ENCODE assay signal across 12 mouse cellular contexts in the genomic region with DNA sequence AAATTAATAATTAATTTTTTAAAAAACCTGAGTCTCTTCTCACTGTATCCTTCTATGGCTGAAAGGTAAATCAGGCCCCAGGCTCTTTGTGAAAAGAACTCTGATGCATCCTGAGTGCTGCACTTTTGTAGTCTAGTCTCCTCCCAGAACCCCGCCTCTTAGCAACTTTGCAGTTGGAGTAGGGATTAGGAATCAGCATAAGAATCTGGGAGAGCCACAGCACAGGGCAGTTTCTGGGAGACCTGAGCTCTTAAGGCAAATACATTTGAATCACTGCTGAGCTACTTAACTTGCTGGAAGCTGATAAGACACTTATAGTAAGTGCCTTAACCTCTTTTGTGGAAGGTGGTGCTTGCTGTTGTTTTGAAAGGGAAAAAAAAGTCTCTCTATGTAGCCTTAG.
"Had no signal": no experiment of that assay in that cellular context is flagged by ENCODE, and none has a peak within 500 bp of the region (broad histone marks: within the 10 kb centered on the region; RNA-seq: fewer than 3 reads in every experiment).

No protein-coding gene starts in this region.

- H3K9ac ChIP-seq: limb, embryonic 15.5 days; liver, embryonic 12.5 days; midbrain, embryonic 15.5 days; neural tube, embryonic 12.5 days had no signal

- H3K27ac ChIP-seq: left cerebral cortex, adult 2 months; limb, embryonic 15.5 days; liver, embryonic 12.5 days; midbrain, embryonic 15.5 days; neural tube, embryonic 12.5 days; stomach, postnatal 0 days had no signal

- ATAC-seq: inflammation-experienced regulatory T-cells, adult 6 months; intestine, postnatal 0 days; liver, embryonic 12.5 days; midbrain, embryonic 15.5 days had no signal

- H3K4me3 ChIP-seq: left cerebral cortex, adult 2 months; limb, embryonic 15.5 days; liver, embryonic 12.5 days; midbrain, embryonic 15.5 days; neural tube, embryonic 12.5 days had no signal

- DNase-seq: kidney, adult 8-10 months; kidney, postnatal 25 days; right cerebral cortex, adult 18-20 months; thymus, postnatal 4 days had no signal

- H3K4me1 ChIP-seq: limb, embryonic 15.5 days; liver, embryonic 12.5 days; midbrain, embryonic 15.5 days; neural tube, embryonic 12.5 days had no signal

- H3K36me3 ChIP-seq: limb, embryonic 15.5 days; liver, embryonic 12.5 days; midbrain, embryonic 15.5 days; neural tube, embryonic 12.5 days had no signal

- H3K9me3 ChIP-seq: limb, embryonic 15.5 days; liver, embryonic 12.5 days; midbrain, embryonic 15.5 days; neural tube, embryonic 12.5 days had no signal

- H3K4me2 ChIP-seq: limb, embryonic 15.5 days; liver, embryonic 12.5 days; midbrain, embryonic 15.5 days; neural tube, embryonic 12.5 days had no signal

- H3K27me3 ChIP-seq: limb, embryonic 15.5 days; liver, embryonic 12.5 days; midbrain, embryonic 15.5 days; neural tube, embryonic 12.5 days had no signal
